Mouse (Mus musculus) kidney, postnatal 0 days (tissue): ENCODE measurements around the gene Tspan17. TPM values are rescaled to one million over a fixed set of nuclear protein-coding genes. Genes with fewer than 3 reads are reported as not detected.
A peak's percentile ranks its signal among the peaks of the same experiment; 100 is the strongest.

Experiments
- ATAC-seq: fragments of 200-750 bp; cut with Nextera tagmentation; replicated peaks from 2 replicates; pipeline ENCODE4 v1.8.0; 2017; ENCODE audit warnings: low read depth, moderate number of reproducible peaks, moderate TSS enrichment, moderate library complexity; ENCODE audit not compliant: low FRiP score
- DNase-seq: peaks from one replicate; pipeline ENCODE4 v3.0.0-alpha.2; 2016; ENCODE audit warnings: low spot score
- H3K27ac ChIP-seq: fragments of 300-500 bp; sonication (generic); 2 replicates; pipeline ENCODE4 v1.5.1; 2014; ENCODE audit warnings: mild to moderate bottlenecking
- H3K27me3 ChIP-seq: fragments of 300-500 bp; sonication (generic); 2 replicates; pipeline ENCODE4 v1.6.1; 2014; ENCODE audit warnings: low read length, mixed read lengths; ENCODE audit not compliant: insufficient read depth
- H3K36me3 ChIP-seq: fragments of 300-500 bp; sonication (generic); 2 replicates; pipeline ENCODE4 v1.6.1; 2014; ENCODE audit warnings: low read length, mixed read lengths; ENCODE audit not compliant: insufficient read depth
- H3K4me1 ChIP-seq: fragments of 300-500 bp; sonication (generic); replicated peaks from 2 replicates; pipeline ENCODE4 v1.6.1; 2014; ENCODE audit warnings: antibody characterized with exemption, low read length, mixed read lengths; ENCODE audit not compliant: insufficient read depth
- H3K4me2 ChIP-seq: fragments of 300-500 bp; sonication (generic); 2 replicates; pipeline ENCODE4 v1.6.1; 2014; ENCODE audit warnings: mild to moderate bottlenecking, low read length, moderate library complexity, mixed read lengths
- H3K4me3 ChIP-seq: fragments of 300-500 bp; sonication (generic); replicated peaks from 2 replicates; pipeline ENCODE4 v1.5.1; 2014; ENCODE audit warnings: low read depth, low read length
- H3K9ac ChIP-seq: fragments of 300-500 bp; sonication (generic); 2 replicates; pipeline ENCODE4 v1.6.1; 2014; ENCODE audit warnings: low read depth, low read length
- H3K9me3 ChIP-seq: fragments of 300-500 bp; sonication (generic); replicated peaks from 2 replicates; pipeline ENCODE4 v1.6.1; 2016; ENCODE audit warnings: low read length, inconsistent platforms, mixed read lengths
- CTCF ChIP-seq: IDR thresholded peaks from 2 replicates; pipeline ENCODE4 v1.5.1; 2016; ENCODE audit warnings: antibody characterized with exemption, low read depth, mild to moderate bottlenecking, moderate library complexity
- WGBS: fragments of 180-500 bp; shearing (Covaris S2); extraction: QIAGEN DNeasy Blood & Tissue Kit; methylation state at CpG from one replicate; pipeline ENCODE4 v1.1.7; 2014; 5-methylcytosine and 5-hydroxymethylcytosine counted together
- polyA plus RNA-seq: library from polyadenylated mRNA; unstranded; fragments of >200 nt; fragmentation: Nextera tagmentation; extraction: Ambion mirVana; gene quantifications from 2 replicates; pipeline ENCODE4 v1.2.1, GENCODE M21; 2015

Tspan17 gene
- 12.8 and 13.0 TPM in 2 replicates for polyA plus RNA-seq

- Histone ChIP-seq H3K27ac (no peak within 1 kb of the TSS), H3K9ac (peak within 1 kb of the TSS; percentile 46), H3K4me3 (peak within 1 kb of the TSS; percentile 50), H3K9me3 (no peaks in the 10 kb centered on the region), H3K36me3 (no peaks in the 10 kb centered on the region), H3K4me1 (no peaks in the 10 kb centered on the region), H3K27me3 (no peaks in the 10 kb centered on the region), H3K4me2 (peak within 1 kb of the TSS; percentile 90)
- DNase-seq (peak; percentile 99), ATAC-seq (peak; percentile 91)
- no peak for TF ChIP-seq CTCF
- WGBS, result 2% methylated on average over 48 of the region's 49 CpGs
Measured at GRCm38 (mm10) chr13:54788740-54789560, at the start of gene Tspan17. Tspan17 (plus strand) TSS chr13:54789377.

- WGBS, result 43% methylated on average over 6 of the region's 6 CpGs
- ATAC-seq, result no peak
- Histone ChIP-seq H3K4me3 (no peak overlapping the region), H3K4me2 (no peak overlapping the region), H3K4me1 (peaks cover 6% of the 10 kb centered on the region; the same call in 1 of the 2 replicates), H3K27me3 (peaks cover 8% of the 10 kb centered on the region), H3K27ac (no peak overlapping the region), H3K36me3 (no peaks in the 10 kb centered on the region), H3K9ac (no peak overlapping the region), H3K9me3 (no peaks in the 10 kb centered on the region)
- TF ChIP-seq CTCF, result no peak
- no peak for DNase-seq
Measured at GRCm38 (mm10) chr13:54746110-54746509, 43.1 kb upstream of the Tspan17 start.

- ATAC-seq, result no peak
- 49% methylated on average over 10 of the region's 10 CpGs for WGBS
Measured at GRCm38 (mm10) chr13:54746896-54747295, 42.3 kb upstream of the Tspan17 start.

GRCm38 (mm10) chr13:54748190-54748589 lies 41.0 kb upstream of the Tspan17 start:
- 89% methylated on average over 8 of the region's 8 CpGs for WGBS
- TF ChIP-seq CTCF, result no peak
- H3K27me3 ChIP-seq, result peaks cover 8% of the 10 kb centered on the region
- H3K9me3 ChIP-seq, result no peaks in the 10 kb centered on the region
- DNase-seq (no peak), ATAC-seq (no peak)
- no peak overlapping the region for H3K4me2 ChIP-seq
- peaks cover 6% of the 10 kb centered on the region; the same call in 1 of the 2 replicates for H3K4me1 ChIP-seq
- H3K4me3 ChIP-seq, result no peak overlapping the region
- H3K9ac ChIP-seq, result no peak overlapping the region
- H3K36me3 ChIP-seq, result no peaks in the 10 kb centered on the region
- H3K27ac ChIP-seq, result no peak overlapping the region

More at GRCm38 (mm10) chr13:54746896-54747295, 42.3 kb upstream of the Tspan17 start:
- DNase-seq, result no peak
- no peak overlapping the region for H3K9ac ChIP-seq
- no peaks in the 10 kb centered on the region for H3K36me3 ChIP-seq
- H3K4me2 ChIP-seq, result no peak overlapping the region
- TF ChIP-seq CTCF, result no peak
- peaks cover 8% of the 10 kb centered on the region for H3K27me3 ChIP-seq
- no peak overlapping the region for H3K27ac ChIP-seq
- H3K4me3 ChIP-seq, result no peak overlapping the region
- H3K9me3 ChIP-seq, result no peaks in the 10 kb centered on the region
- H3K4me1 ChIP-seq, result peaks cover 6% of the 10 kb centered on the region; the same call in 1 of the 2 replicates

GRCm38 (mm10) chr13:54748721-54749060 lies 40.5 kb upstream of the Tspan17 start:
- Histone ChIP-seq H3K36me3 (no peaks in the 10 kb centered on the region), H3K9ac (no peak overlapping the region), H3K9me3 (no peaks in the 10 kb centered on the region), H3K4me3 (no peak overlapping the region), H3K4me1 (peaks cover 6% of the 10 kb centered on the region; the same call in 1 of the 2 replicates), H3K4me2 (no peak overlapping the region), H3K27me3 (peaks cover 8% of the 10 kb centered on the region), H3K27ac (no peak overlapping the region)
- DNase-seq (no peak), ATAC-seq (no peak)
- 45% methylated on average over 10 of the region's 10 CpGs for WGBS
- no peak for TF ChIP-seq CTCF

- peak; percentile 82 for ATAC-seq
- TF ChIP-seq CTCF, result no peak
- 2% methylated on average over 50 of the region's 100 CpGs for WGBS
- Histone ChIP-seq H3K4me2 (peak overlapping the region; percentile 83), H3K27ac (no peak overlapping the region), H3K9ac (no peak overlapping the region), H3K4me3 (peak overlapping the region; percentile 42), H3K4me1 (peaks cover 6% of the 10 kb centered on the region; the same call in 1 of the 2 replicates), H3K9me3 (no peaks in the 10 kb centered on the region), H3K36me3 (no peaks in the 10 kb centered on the region), H3K27me3 (peaks cover 8% of the 10 kb centered on the region)
- DNase-seq, result peak; percentile 65
Measured at GRCm38 (mm10) chr13:54749061-54749863, 39.9 kb upstream of the Tspan17 start.
